Mouse (Mus musculus) bone marrow macrophage, adult 2 months (primary cell): ENCODE measurements at regions not wholly inside any gene's neighbourhood (a gene's known extent, or its start where the extent isn't known, plus 50 kb on each side); places are given as distances from the start of the nearest gene placed in this dataset.

Experiments used
- H3K27ac ChIP-seq: 2 replicates; pipeline ENCODE4 v1.5.1; 2012; ENCODE audit warnings: low read depth, low read length; ENCODE audit not compliant: insufficient read depth
- H3K4me1 ChIP-seq: 2 replicates; pipeline ENCODE4 v1.6.1; 2012; ENCODE audit warnings: low read length; ENCODE audit not compliant: control insufficient read depth, insufficient read depth
- H3K4me3 ChIP-seq: 2 replicates; pipeline ENCODE4 v1.5.1; 2012; ENCODE audit warnings: mild to moderate bottlenecking, low read length, moderate library complexity; ENCODE audit not compliant: insufficient read depth
- CTCF ChIP-seq: IDR thresholded peaks from 2 replicates; pipeline ENCODE4 v1.5.1; 2012; ENCODE audit warnings: low read depth, mild to moderate bottlenecking, low read length, moderate library complexity
- POLR2A ChIP-seq: IDR thresholded peaks from 2 replicates; pipeline ENCODE4 v1.6.1; 2012; ENCODE audit warnings: mild to moderate bottlenecking, low read depth, low read length, borderline replicate concordance

- Histone ChIP-seq H3K4me3 (no peak overlapping the region), H3K27ac (no peak overlapping the region), H3K4me1 (no peaks in the 10 kb centered on the region)
- no peak for TF ChIP-seq CTCF
- no peak for TF ChIP-seq POLR2A
Measured at GRCm38 (mm10) chr7:129941311-129942029, 349.8 kb downstream of the Wdr11 start.

GRCm38 (mm10) chr7:129948613-129949110 is 357.0 kb downstream of the Wdr11 start:
- H3K4me3 ChIP-seq, result no peak overlapping the region
- H3K4me1 ChIP-seq, result no peaks in the 10 kb centered on the region
- no peak overlapping the region for H3K27ac ChIP-seq
- TF ChIP-seq CTCF, result no peak
- no peak for TF ChIP-seq POLR2A

GRCm38 (mm10) chr7:129950456-129950855 is 358.8 kb downstream of the Wdr11 start:
- H3K4me1 ChIP-seq, result no peaks in the 10 kb centered on the region
- no peak overlapping the region for H3K4me3 ChIP-seq
- no peak overlapping the region for H3K27ac ChIP-seq
- TF ChIP-seq CTCF, result no peak
- no peak for TF ChIP-seq POLR2A

GRCm38 (mm10) chr7:129958379-129958778 is 366.7 kb downstream of the Wdr11 start:
- H3K27ac ChIP-seq, result no peak overlapping the region
- H3K4me3 ChIP-seq, result no peak overlapping the region
- H3K4me1 ChIP-seq, result no peaks in the 10 kb centered on the region
- no peak for TF ChIP-seq CTCF
- TF ChIP-seq POLR2A, result no peak

GRCm38 (mm10) chr7:129962575-129962974 is 370.9 kb downstream of the Wdr11 start:
- TF ChIP-seq POLR2A (no peak), CTCF (no peak)
- H3K27ac ChIP-seq, result no peak overlapping the region
- H3K4me3 ChIP-seq, result no peak overlapping the region
- no peaks in the 10 kb centered on the region for H3K4me1 ChIP-seq

- Histone ChIP-seq H3K4me1 (no peaks in the 10 kb centered on the region), H3K27ac (no peak overlapping the region), H3K4me3 (no peak overlapping the region)
- no peak for TF ChIP-seq CTCF
- no peak for TF ChIP-seq POLR2A
Measured at GRCm38 (mm10) chr7:129964192-129964591, 372.5 kb downstream of the Wdr11 start.

GRCm38 (mm10) chr7:129965281-129966051 is 373.8 kb downstream of the Wdr11 start:
- TF ChIP-seq POLR2A (no peak), CTCF (no peak)
- Histone ChIP-seq H3K27ac (no peak overlapping the region), H3K4me3 (no peak overlapping the region), H3K4me1 (no peaks in the 10 kb centered on the region)

- Histone ChIP-seq H3K4me3 (no peak overlapping the region), H3K27ac (no peak overlapping the region), H3K4me1 (no peaks in the 10 kb centered on the region)
- TF ChIP-seq CTCF, result no peak
- TF ChIP-seq POLR2A, result no peak
Measured at GRCm38 (mm10) chr7:129966771-129967170, 375.1 kb downstream of the Wdr11 start.

GRCm38 (mm10) chr7:129970201-129970600 is 378.5 kb downstream of the Wdr11 start:
- Histone ChIP-seq H3K4me1 (no peaks in the 10 kb centered on the region), H3K4me3 (no peak overlapping the region), H3K27ac (no peak overlapping the region)
- TF ChIP-seq CTCF, result no peak
- TF ChIP-seq POLR2A, result no peak

GRCm38 (mm10) chr7:129974206-129974605 is 382.5 kb downstream of the Wdr11 start:
- no peak overlapping the region for H3K4me3 ChIP-seq
- no peak overlapping the region for H3K27ac ChIP-seq
- TF ChIP-seq POLR2A (no peak), CTCF (no peak)
- no peaks in the 10 kb centered on the region for H3K4me1 ChIP-seq
